ENCODE assay signal across 25 mouse cellular contexts in the genomic region with DNA sequence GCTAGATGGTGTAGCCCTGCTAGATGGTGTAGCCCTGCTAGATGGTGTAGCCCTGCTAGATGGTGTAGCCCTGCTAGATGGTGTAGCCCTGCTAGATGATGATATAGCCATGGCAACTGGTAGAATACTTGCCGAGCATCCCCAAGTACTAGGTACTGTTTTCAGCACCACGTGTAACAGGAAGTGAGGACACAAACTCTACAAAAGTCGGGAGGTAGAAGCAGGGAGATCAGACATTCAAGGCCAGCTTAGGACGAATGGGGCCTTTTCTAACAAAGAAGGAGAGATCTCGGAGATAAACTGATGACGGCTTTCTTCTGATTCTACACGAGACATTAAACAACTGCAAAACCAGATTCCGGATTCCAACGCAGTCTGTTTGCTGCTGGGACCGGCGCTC. TPM values are rescaled to one million over a fixed set of nuclear protein-coding genes. Genes with fewer than 3 reads are reported as not detected.
DNase-seq lines count a peak whose midpoint lies in the region; ATAC-seq and TF ChIP-seq lines count a peak whose summit lies in the region.
"Had no signal": no experiment of that assay in that cellular context is flagged by ENCODE, and none has a peak within 500 bp of the region (broad histone marks: within the 10 kb centered on the region; RNA-seq: fewer than 3 reads in every experiment).

No protein-coding gene starts in this region.

- no peak for ATAC-seq in heart, embryonic 12.5 days (ENCODE audit: insufficient number of reproducible peaks, low FRiP score)
- ATAC-seq in embryonic facial prominence, embryonic 12.5 days (ENCODE audit: insufficient number of reproducible peaks, insufficient read depth, low FRiP score, low TSS enrichment) = no peak
- ATAC-seq: forebrain, embryonic 14.5 days; inflammation-experienced regulatory T-cells, adult 6 months; intestine, postnatal 0 days; Patski had no signal

- peaks cover 60% of the 10 kb centered on the region for H3K4me1 ChIP-seq in heart, embryonic 12.5 days (replicated peaks)
- H3K4me1 ChIP-seq in CH12.LX (ENCODE audit: control insufficient read depth in 1 of 2, insufficient read depth in 2 of 2) = peaks cover 43 to 64% of the 10 kb centered on the region in 2 experiments
- H3K4me1 ChIP-seq in embryonic facial prominence, embryonic 12.5 days = peaks cover 51% of the 10 kb centered on the region

- H3K4me2 ChIP-seq in heart, embryonic 12.5 days = no peak overlapping the region
- H3K4me2 ChIP-seq in CH12.LX (ENCODE audit: insufficient read depth, low read depth, poor library complexity, severe bottlenecking) = no peak overlapping the region
- no peak overlapping the region; the same call in 1 of the 2 replicates for H3K4me2 ChIP-seq in embryonic facial prominence, embryonic 12.5 days (replicated peaks)
- H3K4me2 ChIP-seq: embryonic facial prominence, embryonic 13.5 days; hindbrain, embryonic 15.5 days had no signal

- TF ChIP-seq EP300 in CH12.LX (IDR thresholded peaks at IDR 0.05; ENCODE audit: low read length) = no peak

- dilution Hi-C loops in CH12.LX (cut with MboI; ENCODE audit: extremely low pct_ligation_motif_present, extremely low pct_unique_long_range_greater_than_20kb, low sequenced_read_pairs) = no loop called here

- no peaks in the 10 kb centered on the region for H3K36me3 ChIP-seq in heart, embryonic 12.5 days
- H3K36me3 ChIP-seq in CH12.LX (replicated peaks in 1 of 2; ENCODE audit: control insufficient read depth in 1 of 2, insufficient read depth in 1 of 2, low read length in 1 of 2) = no peaks in the 10 kb centered on the region
- no peaks in the 10 kb centered on the region for H3K36me3 ChIP-seq in embryonic facial prominence, embryonic 12.5 days
- H3K36me3 ChIP-seq: embryonic facial prominence, embryonic 13.5 days; hindbrain, embryonic 15.5 days had no signal

- TF ChIP-seq CTCF in gastrocnemius, adult 2 months (IDR thresholded peaks at IDR 0.05) = no peak
- no peak for TF ChIP-seq CTCF in CH12.LX (conservative IDR thresholded peaks at IDR 0.05 in 1 of 2, IDR thresholded peaks at IDR 0.05 in 1 of 2; ENCODE audit: low read depth in 2 of 2, low read length in 2 of 2)

- H3K79me2 ChIP-seq in CH12.LX (replicated peaks; ENCODE audit: control insufficient read depth, extremely low read depth, insufficient read depth, poor library complexity, severe bottlenecking) = no peaks in the 10 kb centered on the region

- no peaks in the 10 kb centered on the region for H3K9me3 ChIP-seq in heart, embryonic 12.5 days (replicated peaks)
- H3K9me3 ChIP-seq in CH12.LX (replicated peaks; ENCODE audit: low read length) = no peaks in the 10 kb centered on the region
- H3K9me3 ChIP-seq in embryonic facial prominence, embryonic 12.5 days = no peaks in the 10 kb centered on the region
- H3K9me3 ChIP-seq: embryonic facial prominence, embryonic 13.5 days; hindbrain, embryonic 15.5 days had no signal

- WGBS in heart, embryonic 12.5 days = 81% methylated on average over 11 of the region's 11 CpGs
- WGBS in embryonic facial prominence, embryonic 12.5 days = 71% methylated on average over 11 of the region's 11 CpGs

- DNase-seq in gastrocnemius, adult 2 months = no peak
- DNase-seq in gastrocnemius, postnatal 25 days = no peak
- no peak for DNase-seq in heart, postnatal 10 days
- DNase-seq in CH12.LX (ENCODE audit: extremely low read depth) = no peak
- no peak for DNase-seq in c-Kit-positive CD71-positive TER-119-positive erythroid progenitor cells, embryonic 14.5 days (ENCODE audit: low spot score)
- DNase-seq in T-cell, adult 2 months (ENCODE audit: low spot score) = no peak
- DNase-seq: adrenal gland, adult 8-10 months; embryo, embryonic 11 days; kidney, adult 8-10 months had no signal

- no peaks in the 10 kb centered on the region for H3K27me3 ChIP-seq in heart, embryonic 12.5 days (replicated peaks)
- H3K27me3 ChIP-seq in CH12.LX (replicated peaks) = no peaks in the 10 kb centered on the region
- H3K27me3 ChIP-seq in embryonic facial prominence, embryonic 12.5 days = no peaks in the 10 kb centered on the region; the same call in 1 of the 2 replicates
- H3K27me3 ChIP-seq: embryonic facial prominence, embryonic 13.5 days; hindbrain, embryonic 15.5 days; Patski had no signal

- in situ Hi-C loops in CH12.LX (cut with MboI; ENCODE audit: low pct_ligation_motif_present, low pct_unique_long_range_greater_than_20kb, low sequenced_read_pairs) = loop anchor here (10.0 kb wide), 1 partner anchor 385 kb away; no protein-coding TSS in a partner anchor

- intact Hi-C loops in gastrocnemius, adult 2 months (cut with DNase I) = loop anchor here (5.0 kb wide), 1 partner anchor 88 kb away; no protein-coding TSS in a partner anchor
- intact Hi-C loops in heart, postnatal 10 days (cut with DNase I) = loop anchor here (10.0 kb wide), 1 partner anchor 185 kb away; no protein-coding TSS in a partner anchor

- no peak for TF ChIP-seq POLR2A in CH12.LX (IDR thresholded peaks at IDR 0.05; ENCODE audit: low read depth, low read length)

- no peak for TF ChIP-seq RAD21 in CH12.LX (IDR thresholded peaks at IDR 0.05; ENCODE audit: low read depth, low read length)

- peak overlapping the region; percentile 35 for H3K9ac ChIP-seq in heart, embryonic 12.5 days
- H3K9ac ChIP-seq in CH12.LX (ENCODE audit: insufficient read depth, low read depth) = no peak overlapping the region
- no peak overlapping the region for H3K9ac ChIP-seq in embryonic facial prominence, embryonic 12.5 days
- H3K9ac ChIP-seq: embryonic facial prominence, embryonic 13.5 days; hindbrain, embryonic 15.5 days had no signal

- H3K4me3 ChIP-seq in gastrocnemius, adult 2 months = no peak overlapping the region
- H3K4me3 ChIP-seq in heart, embryonic 12.5 days = no peak overlapping the region
- peak overlapping the region in 1 of 3 experiments; percentile 26 for H3K4me3 ChIP-seq in CH12.LX (replicated peaks in 1 of 3; ENCODE audit: low read depth in 2 of 3, low read length in 2 of 3, poor library complexity in 1 of 3)
- no peak overlapping the region for H3K4me3 ChIP-seq in embryonic facial prominence, embryonic 12.5 days
- H3K4me3 ChIP-seq: embryonic facial prominence, embryonic 13.5 days; hindbrain, embryonic 15.5 days had no signal

- peak overlapping the region; percentile 71 for H3K27ac ChIP-seq in gastrocnemius, adult 2 months
- H3K27ac ChIP-seq in heart, embryonic 12.5 days (ENCODE audit: poor library complexity, severe bottlenecking) = no peak overlapping the region
- peak overlapping the region; percentile 99; the same call in 1 of the 2 replicates for H3K27ac ChIP-seq in CH12.LX (ENCODE audit: insufficient read depth, low read depth)
- H3K27ac ChIP-seq in embryonic facial prominence, embryonic 12.5 days = 0 out of 2 replicates have a peak overlapping the region, but pooled peaks have one; percentile 36
- H3K27ac ChIP-seq: embryonic facial prominence, embryonic 13.5 days; hindbrain, embryonic 15.5 days had no signal

TF ChIP-seq in CH12.LX, 34 proteins besides CTCF, POLR2A, EP300 and RAD21:
- TF ChIP-seq SIN3A (IDR thresholded peaks at IDR 0.05; ENCODE audit: low read length) (peak; percentile 41; the same call in 1 of the 2 replicates), GABPA (IDR thresholded peaks at IDR 0.05; ENCODE audit: insufficient replicate concordance, low read depth, low read length) (no peak)
TF ChIP-seq in CH12.LX: peak in this region for 1.

RNA-seq across cellular contexts. Expression of a gene that starts 14.4 kb away (rescaled TPM):
- 10 to 100 TPM; 41.1 to 44.9 TPM for total RNA-seq in gastrocnemius, adult 2 months (2021)
- 10 to 100 TPM; 34.6 to 37.0 TPM for total RNA-seq in gastrocnemius, postnatal 25 days (2021)
- 122 and 123 TPM in 2 replicates for polyA plus RNA-seq in heart, embryonic 12.5 days (2016; fragmentation: Nextera tagmentation; extraction: Ambion mirVana)
- 10 to 100 TPM; 48.1 to 49.0 TPM for total RNA-seq in heart, postnatal 10 days (2021)
- total RNA-seq in CH12.LX (2012; rRNA removed) (135 and 154 TPM in 2 replicates), CH12.LX (2014; rRNA removed) (221 and 235 TPM in 2 replicates)
- 138 and 153 TPM in 2 replicates for polyA plus RNA-seq in CH12.LX (2012; ENCODE audit: insufficient read length, low read depth)
- polyA plus RNA-seq in embryonic facial prominence, embryonic 12.5 days (2016; fragmentation: Nextera tagmentation; extraction: Ambion mirVana) = 166 and 167 TPM in 2 replicates

RNA-seq across cellular contexts. Expression of a gene that starts 54.1 kb away (rescaled TPM):
- not detected for total RNA-seq in gastrocnemius, adult 2 months (2021)
- total RNA-seq in gastrocnemius, postnatal 25 days (2021) = not detected
- polyA plus RNA-seq in heart, embryonic 12.5 days (2016; fragmentation: Nextera tagmentation; extraction: Ambion mirVana) = not detected in 2 replicates
- not detected for total RNA-seq in heart, postnatal 10 days (2021)
- total RNA-seq in CH12.LX (2012; rRNA removed) (not detected in 2 replicates), CH12.LX (2014; rRNA removed) (not detected in 2 replicates)
- polyA plus RNA-seq in CH12.LX (2012; ENCODE audit: insufficient read length, low read depth) = not detected in 2 replicates
- not detected in 2 replicates for polyA plus RNA-seq in embryonic facial prominence, embryonic 12.5 days (2016; fragmentation: Nextera tagmentation; extraction: Ambion mirVana)
- total RNA-seq: adrenal gland, adult 8-10 months; adrenal gland, postnatal 36 days; common myeloid progenitor, adult 5-6 weeks; gastrocnemius, adult 8-10 months; gastrocnemius, postnatal 4 days; heart, postnatal 25 days had no signal
- polyA plus RNA-seq: C2C12; embryonic facial prominence, embryonic 13.5 days; forebrain, embryonic 14.5 days; heart, embryonic 14.5 days; hindbrain, embryonic 11.5 days; hindbrain, embryonic 15.5 days; inflammation-experienced regulatory T-cells, adult 6 months; intestine, postnatal 0 days; Patski had no signal
